Mouse (Mus musculus) left cerebral cortex, adult 9 months (tissue): ENCODE data around the gene Uncx.
"Not testable (repeated sequence)": the region's sequence is repeated elsewhere in the genome, so short reads cannot be mapped to it uniquely, and the experiment has no call there.

ENCODE experiments used
- DNase-seq, 2 experiments: peaks; one replicate each; pipeline ENCODE4 v3.0.0; 2022; ENCODE audit warnings: low spot score in 2 of 2

Gene Uncx

GRCm38 (mm10) chr5:139561363-139562001 is 18.2 kb downstream of the Uncx start:
- DNase-seq = no peak

DNA sequence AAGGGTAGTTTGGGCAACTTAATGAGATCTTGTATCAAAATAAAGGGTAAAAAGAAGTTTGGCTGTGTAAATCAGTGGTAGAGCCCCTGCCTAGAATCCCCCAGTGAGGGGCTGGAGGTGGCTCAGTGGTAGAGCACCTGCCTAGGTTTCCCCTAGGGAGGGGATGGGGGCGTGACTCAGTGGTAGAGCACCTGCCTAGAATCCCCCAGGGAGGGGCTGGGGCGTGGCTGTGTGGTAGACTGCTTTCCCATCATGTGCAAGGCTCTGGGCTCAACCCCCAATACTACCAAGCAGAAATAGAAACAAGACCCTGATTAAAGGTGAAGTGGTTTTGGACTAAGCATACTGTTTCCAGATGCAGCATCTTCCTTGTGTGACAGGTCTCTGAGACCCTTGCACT is 21.4 kb downstream of the Uncx start:
- no peak for DNase-seq

DNA sequence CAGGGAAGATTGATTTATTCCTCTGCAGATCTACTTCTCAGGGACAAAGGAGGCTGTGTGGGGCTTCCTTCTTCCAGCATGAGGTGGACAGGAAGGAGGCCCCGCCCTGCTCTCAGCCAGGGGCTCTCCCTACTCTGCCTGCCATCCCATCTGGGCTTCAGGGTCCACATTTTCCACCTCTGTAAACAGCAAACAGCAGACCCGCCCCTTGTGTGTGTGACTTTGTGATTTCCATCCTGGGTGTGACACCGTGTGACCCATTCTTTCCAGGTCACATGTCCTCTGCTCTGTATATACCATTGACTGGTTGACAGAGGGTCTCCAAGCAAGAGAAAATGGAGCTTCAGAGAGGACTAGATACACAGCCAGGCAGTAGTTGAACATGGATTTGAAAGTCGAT is 22.2 kb downstream of the Uncx start:
- DNase-seq = no peak

DNA sequence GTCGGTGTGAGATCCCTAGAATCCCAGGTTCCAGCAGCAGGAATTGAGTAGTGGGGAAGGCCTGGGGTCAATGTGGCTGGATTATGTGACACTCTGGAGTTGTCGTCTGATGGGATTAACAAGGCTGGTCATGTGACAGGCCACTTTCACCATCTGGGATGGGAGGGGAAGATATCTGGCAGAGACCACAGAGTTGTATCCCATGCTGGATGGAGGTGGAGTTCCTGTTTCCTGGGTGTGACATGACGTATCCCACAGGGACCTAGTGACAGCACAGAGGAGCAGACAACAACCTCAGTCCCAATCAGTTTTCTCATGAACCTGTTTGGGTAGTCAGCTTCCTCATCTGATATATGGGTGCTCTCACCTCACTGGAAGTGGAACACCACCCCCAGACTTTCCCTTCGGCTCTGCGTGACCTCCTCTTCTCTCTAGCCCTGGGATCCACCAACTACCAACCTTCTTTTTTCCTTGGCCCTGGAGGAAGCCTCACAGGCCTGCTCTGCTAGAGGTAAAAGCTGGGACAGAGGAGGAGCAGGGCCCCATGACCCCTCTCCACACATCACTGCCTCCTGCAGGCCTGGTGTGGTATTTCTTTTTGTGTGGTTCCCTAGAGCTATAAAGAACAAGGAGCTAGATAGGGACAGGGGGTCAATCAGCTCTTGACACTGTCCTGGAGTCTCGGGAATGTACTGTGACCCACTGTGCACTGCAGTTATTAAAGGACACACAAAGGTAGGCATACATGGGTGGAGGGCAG is 23.5 kb downstream of the Uncx start:
- no peak for DNase-seq

- no peak for DNase-seq
These were observed 24.8 kb downstream of the Uncx start for GRCm38 (mm10) chr5:139568079-139568478.

DNA sequence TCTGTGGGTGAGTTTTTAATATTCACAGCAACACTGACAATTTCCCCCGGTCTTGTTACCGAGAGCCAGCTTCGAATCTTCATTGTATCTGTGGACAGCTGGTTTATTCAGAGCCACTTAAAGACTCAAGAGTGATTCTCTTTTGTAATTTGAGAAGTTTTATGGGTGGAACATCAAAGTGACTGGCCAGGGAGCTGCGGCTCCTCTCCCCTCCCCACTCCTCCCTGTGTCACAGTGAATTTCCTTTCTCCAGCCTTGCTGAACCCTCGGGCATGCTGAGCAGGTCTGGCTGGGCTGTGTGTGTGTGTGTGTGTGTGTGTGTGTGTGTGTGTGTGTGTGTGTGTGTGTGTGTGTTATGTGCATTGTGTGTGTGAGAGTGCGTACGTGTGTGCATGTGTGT is 29.2 kb downstream of the Uncx start:
- no peak for DNase-seq

- no peak for DNase-seq
These were observed 30.5 kb downstream of the Uncx start for GRCm38 (mm10) chr5:139573606-139574311.

- DNase-seq = no peak
These were observed 31.8 kb downstream of the Uncx start for GRCm38 (mm10) chr5:139575054-139575453.

GRCm38 (mm10) chr5:139580171-139580743 is 37.0 kb downstream of the Uncx start:
- no peak for DNase-seq

GRCm38 (mm10) chr5:139581308-139581868 is 38.1 kb downstream of the Uncx start:
- DNase-seq = no peak

- no peak for DNase-seq
These were observed 41.9 kb downstream of the Uncx start for GRCm38 (mm10) chr5:139584971-139585747.

DNA sequence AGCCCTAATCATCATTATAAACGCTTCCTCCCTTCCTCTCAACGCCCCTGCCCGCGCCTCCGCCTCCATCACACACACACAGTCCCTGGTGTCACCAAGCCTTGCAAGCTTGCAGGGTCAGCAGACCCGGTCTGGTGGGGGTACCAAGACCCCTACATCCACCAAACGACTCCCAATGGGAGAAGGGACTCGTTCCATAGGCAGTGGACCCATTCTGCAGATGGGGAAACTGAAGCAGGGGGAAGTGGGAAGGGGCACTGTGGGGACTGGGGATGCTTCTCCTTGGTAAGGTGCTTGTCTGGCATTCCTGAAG is 42.4 kb downstream of the Uncx start:
- no peak for DNase-seq

GRCm38 (mm10) chr5:139587459-139587858 is 44.2 kb downstream of the Uncx start:
- not testable (repeated sequence) for DNase-seq

- DNase-seq = not testable (repeated sequence)
These were observed 47.5 kb downstream of the Uncx start for GRCm38 (mm10) chr5:139590682-139591360.

- no peak for DNase-seq
These were observed 48.7 kb downstream of the Uncx start for GRCm38 (mm10) chr5:139592011-139592410.

- no peak for DNase-seq
These were observed 49.6 kb downstream of the Uncx start for GRCm38 (mm10) chr5:139592850-139593249.

- no peak for DNase-seq
These were observed 50.5 kb downstream of the Uncx start for GRCm38 (mm10) chr5:139593746-139594145.

DNA sequence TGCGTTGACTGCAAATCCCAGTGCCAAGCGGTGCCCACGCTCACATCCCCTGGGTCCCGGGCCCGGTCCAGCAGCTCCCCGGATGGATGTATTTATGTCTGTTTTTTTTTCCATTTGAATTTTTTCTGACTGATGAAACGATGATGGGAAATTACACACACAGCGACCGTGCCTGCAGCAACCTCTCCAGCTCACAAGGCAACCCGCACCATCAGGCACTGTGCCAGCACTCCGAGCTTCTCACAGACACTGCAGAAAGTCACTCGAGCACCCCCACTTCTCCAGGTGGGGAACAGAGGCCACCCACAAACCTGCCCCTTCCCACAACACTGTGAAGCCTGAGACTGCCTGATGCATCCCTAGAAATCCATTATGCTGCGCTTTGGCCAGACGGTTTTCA is 51.7 kb downstream of the Uncx start:
- no peak for DNase-seq
